Mouse (Mus musculus) erythroblast, embryonic 14.5 days (primary cell): ENCODE measurements around the gene Myh10. TPM values are rescaled to one million over a fixed set of nuclear protein-coding genes. Genes with fewer than 3 reads are reported as not detected.

Source experiments
- H3K27me3 ChIP-seq: 2 replicates; pipeline ENCODE4 v1.6.1; 2012; ENCODE audit warnings: inconsistent platforms; ENCODE audit not compliant: control insufficient read depth
- H3K36me3 ChIP-seq: 2 replicates; pipeline ENCODE4 v1.6.1; 2012; ENCODE audit warnings: mild to moderate bottlenecking, inconsistent platforms; ENCODE audit not compliant: control insufficient read depth
- H3K4me1 ChIP-seq: 2 replicates; pipeline ENCODE4 v1.6.1; 2012; ENCODE audit warnings: inconsistent platforms; ENCODE audit not compliant: control insufficient read depth
- H3K4me3 ChIP-seq: replicated peaks from 2 replicates; pipeline ENCODE3; 2012; ENCODE audit warnings: moderate library complexity, mild to moderate bottlenecking, inconsistent platforms
- H3K9me3 ChIP-seq: 2 replicates; pipeline ENCODE4 v1.6.1; 2012; ENCODE audit warnings: low read length, inconsistent platforms, mixed read lengths; ENCODE audit not compliant: control insufficient read depth
- GATA1 ChIP-seq: IDR thresholded peaks from 2 replicates; pipeline ENCODE4 v1.6.1; 2012; ENCODE audit warnings: low read length, inconsistent platforms, mixed read lengths
- TAL1 ChIP-seq: IDR thresholded peaks from 3 replicates; pipeline ENCODE4 v1.6.1; 2012; ENCODE audit warnings: low read length, inconsistent platforms, mixed read lengths
- polyA plus RNA-seq: library from polyadenylated mRNA; stranded (reverse); fragments of >175 nt; gene quantifications from 2 replicates; pipeline ENCODE4 v1.2.3, GENCODE M21; 2012

The Myh10 gene
- polyA plus RNA-seq, 1 experiment, result 7.7 TPM

DNA sequence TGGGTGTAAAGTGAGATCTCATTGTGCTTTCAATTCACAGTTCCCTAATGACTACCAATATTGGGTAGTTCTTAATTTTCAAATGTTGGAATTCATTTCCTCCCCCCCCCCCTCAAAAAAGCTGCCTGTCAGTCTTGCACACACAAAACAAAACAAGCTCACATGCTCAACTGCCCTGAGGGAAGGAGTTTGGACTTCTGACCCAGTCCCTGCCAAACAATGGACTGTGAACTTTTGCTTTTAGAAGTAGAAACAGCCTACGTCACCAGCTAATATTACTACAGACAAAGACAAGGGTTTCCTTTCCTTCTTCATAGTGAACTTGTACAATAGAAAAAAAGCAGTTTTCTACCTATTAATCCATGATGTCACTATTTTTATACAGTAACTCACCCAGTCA lies 2.1 kb upstream of the Myh10 start:
- no peak overlapping the region for H3K4me3 ChIP-seq
- H3K36me3 ChIP-seq, result no peaks in the 10 kb centered on the region
- no peak for TF ChIP-seq TAL1
- TF ChIP-seq GATA1, result no peak
- no peaks in the 10 kb centered on the region for H3K27me3 ChIP-seq
- no peaks in the 10 kb centered on the region for H3K9me3 ChIP-seq
- H3K4me1 ChIP-seq, result peaks cover 40% of the 10 kb centered on the region

DNA sequence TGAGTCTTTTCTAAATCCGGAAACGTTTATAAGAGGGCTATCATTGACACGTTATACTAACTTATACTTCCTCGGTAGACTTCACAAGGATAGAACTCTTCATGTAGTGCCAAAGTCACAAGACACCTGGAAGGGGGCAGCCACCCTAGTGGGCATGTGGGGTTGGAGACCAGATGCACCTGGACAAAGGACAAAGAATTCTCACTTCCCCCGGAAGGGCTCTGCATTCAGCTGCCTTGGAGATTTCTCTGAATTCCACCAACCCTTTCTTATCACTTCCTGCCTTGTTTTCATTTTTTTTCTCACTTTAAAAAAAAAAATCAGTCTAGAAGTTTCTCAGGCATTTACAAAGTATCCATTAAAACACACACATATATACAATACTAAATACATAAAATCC lies 894 bp upstream of the Myh10 start:
- TF ChIP-seq GATA1 (no peak), TAL1 (no peak)
- peaks cover 3% of the 10 kb centered on the region for H3K36me3 ChIP-seq
- H3K4me3 ChIP-seq, result no peak overlapping the region
- H3K4me1 ChIP-seq, result peaks cover 51% of the 10 kb centered on the region
- H3K27me3 ChIP-seq, result no peaks in the 10 kb centered on the region
- H3K9me3 ChIP-seq, result no peaks in the 10 kb centered on the region

DNA sequence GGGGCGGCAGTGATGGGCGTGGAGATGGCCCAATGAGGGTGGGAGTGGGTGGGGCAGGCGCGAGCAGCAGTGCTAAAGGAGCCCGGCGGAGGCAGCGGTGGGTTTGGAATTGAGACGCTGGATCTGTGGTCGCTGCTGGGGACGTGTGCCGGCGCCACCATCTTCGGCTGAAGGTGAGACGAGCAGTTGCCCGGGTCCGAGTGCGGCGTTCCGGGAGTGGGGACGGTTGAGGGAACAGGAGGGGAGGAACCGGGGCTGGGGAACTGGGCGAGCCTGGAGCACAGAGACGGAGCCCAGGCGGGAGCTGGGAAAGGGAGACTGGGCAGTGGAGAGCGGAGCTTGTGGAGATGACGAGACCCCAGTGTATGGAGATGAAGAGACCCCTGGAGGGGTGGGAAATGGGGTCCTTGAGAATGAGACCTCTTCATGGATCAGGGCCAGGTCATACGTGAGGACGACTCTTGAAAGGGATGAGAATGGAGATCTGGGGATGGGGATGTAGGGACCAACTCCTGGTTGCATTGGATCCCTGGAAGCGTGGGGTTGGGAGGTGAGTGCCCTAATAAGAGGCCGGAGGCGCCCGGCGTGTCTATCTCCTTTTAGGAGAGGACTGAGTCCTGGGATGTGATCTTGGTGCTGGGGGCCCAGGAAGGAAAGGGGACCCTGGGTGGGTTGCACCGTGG lies 792 bp downstream of the Myh10 start:
- Histone ChIP-seq H3K9me3 (no peaks in the 10 kb centered on the region), H3K36me3 (peaks cover 3% of the 10 kb centered on the region)

DNA sequence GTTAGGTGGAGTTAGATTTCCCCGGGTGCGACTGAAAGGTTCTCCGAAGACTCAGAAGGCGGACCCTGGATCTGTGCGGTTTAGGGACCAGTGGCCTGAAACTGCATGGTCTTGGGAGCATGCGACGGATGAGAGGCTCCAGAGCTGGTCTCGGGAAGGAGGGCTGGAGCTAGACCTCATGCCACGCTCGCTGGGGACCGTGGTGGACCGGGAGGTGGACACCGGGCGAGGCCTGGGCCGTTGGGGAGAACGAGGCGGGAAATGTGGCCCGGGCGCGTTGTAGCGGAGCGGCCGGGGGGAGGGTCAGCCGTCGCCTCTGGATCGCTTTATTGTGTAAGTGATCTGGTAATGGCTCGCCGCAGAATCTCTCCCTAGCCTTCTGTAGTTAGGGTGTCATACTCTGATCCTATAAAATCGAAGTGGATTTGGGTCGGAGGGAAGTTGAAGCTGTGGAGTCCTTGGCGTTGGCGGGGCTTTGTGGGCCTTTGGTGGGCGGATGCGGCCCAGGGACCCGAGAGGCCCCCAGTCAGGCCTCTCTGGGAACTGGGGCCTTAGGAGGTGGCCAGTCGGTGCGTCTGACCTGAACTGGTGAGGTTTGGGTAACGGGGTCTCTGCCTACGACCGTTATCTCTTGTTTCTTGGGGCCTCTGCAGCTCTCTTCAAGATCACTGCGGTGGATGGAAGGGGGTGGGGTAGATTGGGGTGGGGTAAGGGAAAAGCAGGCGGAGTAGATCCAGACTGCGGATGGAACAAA lies 1.5 kb downstream of the Myh10 start:
- Histone ChIP-seq H3K27me3 (no peaks in the 10 kb centered on the region), H3K9me3 (no peaks in the 10 kb centered on the region), H3K36me3 (peaks cover 4% of the 10 kb centered on the region), H3K4me1 (peaks cover 52% of the 10 kb centered on the region), H3K4me3 (peak overlapping the region; percentile 72)
- TF ChIP-seq GATA1, result no peak
- no peak for TF ChIP-seq TAL1

More for the DNA sequence above, 792 bp downstream of the Myh10 start:
- Histone ChIP-seq H3K27me3 (no peaks in the 10 kb centered on the region), H3K4me1 (peaks cover 52% of the 10 kb centered on the region), H3K4me3 (peak overlapping the region; percentile 72)
- TF ChIP-seq TAL1 (no peak), GATA1 (no peak)

DNA sequence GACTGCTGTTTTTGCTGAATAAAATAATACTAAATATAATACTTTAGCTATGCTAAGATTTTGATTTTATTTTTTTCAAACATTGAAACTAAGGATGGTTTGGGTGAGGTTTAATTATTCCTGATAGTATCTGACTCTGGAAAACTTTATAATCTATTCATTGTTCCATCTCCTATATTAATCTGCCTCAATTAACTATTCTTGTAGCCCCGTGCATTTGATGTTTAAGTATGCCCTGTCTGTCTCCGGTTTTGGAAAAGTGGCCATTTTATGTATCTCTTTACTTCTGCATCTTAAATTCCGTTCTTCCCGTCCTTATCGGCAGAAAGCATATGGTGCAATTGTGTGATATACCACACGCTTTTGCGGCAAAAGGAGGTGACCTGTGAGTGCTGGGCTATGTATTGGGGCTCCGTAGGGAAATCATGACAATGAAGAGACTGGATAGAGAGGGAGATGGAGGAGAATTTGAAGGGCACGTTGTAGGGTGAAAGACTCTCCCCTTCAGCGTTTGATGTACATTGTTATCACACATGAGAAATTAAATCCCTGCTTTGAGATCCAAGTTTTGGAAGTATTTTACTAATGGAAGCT lies 2.2 kb downstream of the Myh10 start:
- TF ChIP-seq GATA1 (peak; percentile 8; the same call in 1 of the 2 replicates), TAL1 (peak; percentile 36; the same call in 1 of the 3 replicates)
- Histone ChIP-seq H3K4me1 (peaks cover 52% of the 10 kb centered on the region), H3K36me3 (peaks cover 10% of the 10 kb centered on the region), H3K27me3 (no peaks in the 10 kb centered on the region), H3K9me3 (no peaks in the 10 kb centered on the region), H3K4me3 (peak overlapping the region; percentile 72)

DNA sequence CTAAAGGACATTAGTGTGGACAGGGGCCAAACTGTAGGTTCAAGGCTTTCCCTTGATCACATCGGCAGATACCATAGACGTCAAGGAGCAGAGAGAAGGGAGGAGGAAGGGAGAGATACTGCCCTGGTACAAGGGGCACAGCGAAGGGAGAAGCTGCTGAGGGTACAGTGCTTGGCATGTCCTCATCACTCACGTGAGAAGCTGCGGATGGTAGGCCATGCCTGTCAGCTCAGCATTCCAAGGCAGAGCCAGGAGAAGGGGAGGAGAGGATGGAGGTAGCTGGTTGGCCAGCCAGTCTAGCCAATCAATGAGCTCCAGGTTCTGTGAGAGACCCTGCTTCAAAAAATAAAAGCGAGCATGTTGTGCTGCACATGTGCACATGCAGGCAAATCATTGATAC lies 11.0 kb downstream of the Myh10 start:
- Histone ChIP-seq H3K4me3 (no peak overlapping the region), H3K36me3 (peaks cover 79% of the 10 kb centered on the region)
- TF ChIP-seq GATA1 (no peak), TAL1 (no peak)

DNA sequence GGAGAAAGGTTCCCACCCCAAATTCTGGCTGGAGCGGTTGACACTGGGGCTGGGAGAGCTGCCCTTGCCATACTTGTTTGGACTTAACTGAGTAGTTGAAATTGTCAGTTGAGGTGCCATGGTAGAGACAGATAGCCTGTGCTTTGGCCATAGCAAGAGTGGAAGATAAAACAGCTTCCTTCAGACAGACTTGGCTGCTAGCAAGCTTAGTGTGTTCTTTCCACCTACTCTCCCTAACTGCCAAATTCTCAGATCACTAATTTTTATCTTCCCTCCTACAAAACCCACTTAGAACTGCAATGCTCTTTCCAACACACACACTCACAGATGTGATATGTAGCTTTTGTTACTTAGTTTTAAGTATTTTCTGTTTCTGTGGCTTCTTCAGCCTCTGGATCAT lies 12.0 kb downstream of the Myh10 start:
- Histone ChIP-seq H3K36me3 (peaks cover 76% of the 10 kb centered on the region), H3K4me3 (no peak overlapping the region), H3K9me3 (peaks cover 15% of the 10 kb centered on the region), H3K4me1 (peaks cover 6% of the 10 kb centered on the region; the same call in 1 of the 2 replicates), H3K27me3 (no peaks in the 10 kb centered on the region)
- TF ChIP-seq TAL1, result no peak
- TF ChIP-seq GATA1, result no peak

More for the DNA sequence above, 11.0 kb downstream of the Myh10 start:
- peaks cover 15% of the 10 kb centered on the region for H3K9me3 ChIP-seq
- H3K4me1 ChIP-seq, result peaks cover 6% of the 10 kb centered on the region; the same call in 1 of the 2 replicates
- H3K27me3 ChIP-seq, result no peaks in the 10 kb centered on the region

DNA sequence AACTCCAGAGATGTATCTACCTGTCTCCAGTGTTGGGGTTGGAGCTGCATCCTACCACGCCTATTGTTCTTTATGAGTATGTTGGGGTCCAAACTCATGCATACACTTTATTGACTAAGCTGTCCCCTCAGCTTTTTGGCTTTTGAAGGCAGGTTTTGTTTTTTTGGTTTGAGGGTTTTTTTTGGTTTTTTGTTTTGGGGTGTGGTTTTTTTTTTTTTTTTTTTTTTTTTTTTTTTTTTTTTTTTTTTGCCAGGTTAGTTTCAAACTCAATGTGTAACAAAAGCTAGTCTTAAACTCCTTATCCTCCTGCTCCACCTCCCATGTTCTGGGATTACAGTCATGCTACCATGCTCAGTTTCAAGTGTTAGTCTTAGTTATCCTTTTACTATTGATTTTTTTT lies 12.9 kb downstream of the Myh10 start:
- TF ChIP-seq GATA1 (no peak), TAL1 (no peak)
- no peaks in the 10 kb centered on the region for H3K27me3 ChIP-seq
- peaks cover 68% of the 10 kb centered on the region for H3K36me3 ChIP-seq
- H3K4me3 ChIP-seq, result no peak overlapping the region
- H3K4me1 ChIP-seq, result peaks cover 6% of the 10 kb centered on the region; the same call in 1 of the 2 replicates
- H3K9me3 ChIP-seq, result peaks cover 15% of the 10 kb centered on the region

DNA sequence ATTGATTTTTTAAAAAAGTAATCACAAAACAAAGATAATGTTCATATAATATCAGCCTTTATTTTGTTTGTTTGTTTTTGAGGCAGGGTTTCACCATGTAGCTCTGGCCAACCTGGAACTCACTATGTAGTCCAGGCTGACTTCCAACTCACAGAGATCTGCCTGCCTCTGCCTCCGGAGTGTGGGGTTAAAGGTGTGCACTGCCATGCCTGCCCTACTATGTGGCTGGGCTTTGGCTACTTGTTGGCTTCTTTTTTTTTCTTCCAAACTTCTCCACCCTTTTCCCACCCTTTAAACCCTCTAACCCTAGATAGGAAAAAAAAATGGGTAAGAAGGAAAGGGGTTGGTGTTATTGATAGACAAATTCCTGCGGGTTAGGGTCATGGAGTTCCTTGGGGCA lies 13.5 kb downstream of the Myh10 start:
- no peak for TF ChIP-seq GATA1
- no peak for TF ChIP-seq TAL1
- peaks cover 62% of the 10 kb centered on the region for H3K36me3 ChIP-seq

More for the DNA sequence above, 13.5 kb downstream of the Myh10 start:
- peaks cover 6% of the 10 kb centered on the region; the same call in 1 of the 2 replicates for H3K4me1 ChIP-seq
- H3K27me3 ChIP-seq, result no peaks in the 10 kb centered on the region
- no peak overlapping the region for H3K4me3 ChIP-seq
- peaks cover 14% of the 10 kb centered on the region for H3K9me3 ChIP-seq
